Mouse (Mus musculus) hematopoietic multipotent progenitor cell, adult 10-12 weeks (in vitro differentiated cells): ENCODE measurements around the gene Xlr4c. TPM values are rescaled to one million over a fixed set of nuclear protein-coding genes. Genes with fewer than 3 reads are reported as not detected.

Experiments
- polyA plus RNA-seq: library from polyadenylated mRNA; stranded (reverse); fragments of >175 nt; gene quantifications from 2 replicates; pipeline ENCODE4 v1.2.3, GENCODE M21; 2012; ENCODE audit warnings: low replicate concordance

The Xlr4c gene
- polyA plus RNA-seq, result 0.91 and 2.7 TPM in 2 replicates

DNA sequence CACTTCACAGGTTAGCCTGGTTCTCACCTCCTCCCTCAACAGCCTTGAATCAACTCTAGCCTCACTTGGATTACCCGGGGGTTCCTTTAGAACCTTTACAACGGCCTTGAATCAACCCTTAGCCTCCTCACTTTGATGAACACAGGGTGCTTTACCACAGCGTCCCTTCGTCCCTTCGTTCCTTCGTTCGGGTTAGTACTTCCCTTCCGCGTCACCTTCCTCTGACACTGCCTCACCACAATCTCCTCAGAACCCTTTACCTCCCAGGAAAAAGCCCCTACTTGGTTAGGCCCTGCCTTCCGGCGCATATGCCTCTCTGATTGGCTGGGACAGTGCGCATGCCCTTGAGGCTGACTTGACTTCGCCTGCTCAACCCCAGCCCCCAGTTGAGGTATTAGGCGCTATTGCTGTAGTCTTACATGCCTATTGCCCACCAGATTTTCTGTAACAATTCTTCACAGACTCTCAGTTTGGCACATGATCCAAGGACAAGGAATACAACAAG is at the start of gene Xlr4c:
Gene Xlr4c (minus strand): TSS at position 310 of the 505 bp plus-strand sequence.

DNA sequence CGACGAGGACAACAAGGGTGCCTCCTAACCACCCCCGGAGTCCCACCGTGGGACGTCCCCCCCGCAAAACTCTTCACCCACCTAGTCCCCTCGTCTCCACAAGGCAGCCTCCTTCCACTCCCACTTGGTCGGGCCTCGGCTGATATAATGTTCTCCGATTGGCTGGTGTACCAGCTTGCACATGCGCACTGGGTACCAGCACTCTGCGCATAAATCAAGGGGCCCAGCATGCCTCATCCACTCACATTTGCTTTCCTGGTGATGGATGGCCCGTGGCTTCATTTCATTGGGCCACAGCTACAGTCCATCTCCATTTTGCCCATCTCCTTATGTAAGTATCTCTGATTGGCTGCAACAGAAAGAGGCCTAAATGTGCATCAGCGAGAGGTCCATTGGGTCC is 22.3 kb upstream of the Xlr4c start, which contains the start of gene Xlr3c:
Gene Xlr3c (minus strand): TSS at position 121 of the 400 bp plus-strand sequence.

DNA sequence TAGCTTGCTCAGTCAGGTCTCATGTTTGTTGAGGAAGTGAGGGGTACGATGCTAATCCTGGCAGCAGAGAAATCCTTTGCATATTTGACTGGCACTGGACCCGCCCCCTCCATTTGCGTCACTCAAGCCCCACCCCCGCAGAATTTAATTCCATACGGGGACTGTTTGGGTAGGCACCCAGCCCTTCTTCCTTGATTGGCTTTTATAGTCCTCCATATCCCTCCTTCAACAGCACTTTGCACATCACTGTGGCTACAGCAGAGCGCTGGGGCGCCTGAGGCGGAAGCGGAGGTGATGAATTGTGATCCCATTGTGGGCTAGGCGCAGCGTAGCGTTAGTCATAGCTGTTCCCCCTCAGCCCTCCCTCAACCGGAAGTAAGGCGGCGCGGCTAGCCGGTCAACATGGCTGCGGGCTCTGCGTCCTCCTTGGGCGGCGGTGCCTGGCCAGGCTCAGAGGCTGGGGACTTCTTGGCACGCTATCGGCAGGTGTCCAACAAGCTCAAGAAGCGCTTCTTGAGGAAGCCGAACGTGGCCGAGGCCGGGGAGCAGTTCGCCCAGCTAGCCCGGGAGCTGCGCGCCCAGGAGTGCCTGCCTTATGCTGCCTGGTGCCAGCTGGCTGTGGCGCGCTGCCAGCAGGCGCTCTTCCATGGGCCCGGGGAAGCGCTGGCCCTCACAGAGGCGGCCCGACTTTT is 14.9 kb downstream of the Xlr4c start, which contains the start of gene F8a:
Gene F8a (plus strand): TSS at position 378 of the 692 bp plus-strand sequence.

DNA sequence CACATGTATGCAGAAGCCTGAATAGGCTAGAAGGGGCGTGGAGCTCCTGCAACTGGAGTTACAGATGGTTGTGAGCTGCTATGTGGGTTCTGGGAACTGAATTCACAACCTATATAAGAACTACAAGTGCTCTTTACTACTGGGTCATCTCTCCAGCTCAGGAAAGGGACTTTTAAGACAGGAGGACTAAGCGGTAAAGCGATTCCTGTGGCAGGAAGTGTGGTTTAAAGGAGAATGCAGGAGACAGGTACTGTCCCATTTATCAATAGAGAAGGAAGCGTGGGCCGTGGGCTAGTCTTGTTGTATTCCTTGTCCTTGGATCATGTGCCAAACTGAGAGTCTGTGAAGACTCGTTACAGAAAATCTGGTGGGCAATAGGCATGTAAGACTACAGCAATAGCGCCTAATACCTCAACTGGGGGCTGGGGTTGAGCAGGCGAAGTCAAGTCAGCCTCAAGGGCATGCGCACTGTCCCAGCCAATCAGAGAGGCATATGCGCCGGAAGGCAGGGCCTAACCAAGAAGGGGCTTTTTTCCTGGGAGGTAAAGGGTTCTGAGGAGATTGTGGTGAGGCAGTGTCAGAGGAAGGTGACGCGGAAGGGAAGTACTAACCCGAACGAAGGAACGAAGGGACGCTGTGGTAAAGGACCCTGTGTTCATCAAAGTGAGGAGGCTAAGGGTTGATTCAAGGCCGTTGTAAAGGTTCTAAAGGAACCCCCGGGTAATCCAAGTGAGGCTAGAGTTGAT is 28.9 kb downstream of the Xlr4c start, which contains the start of gene Xlr4b:
Gene Xlr4b (plus strand): TSS at position 515 of the 746 bp plus-strand sequence.

DNA sequence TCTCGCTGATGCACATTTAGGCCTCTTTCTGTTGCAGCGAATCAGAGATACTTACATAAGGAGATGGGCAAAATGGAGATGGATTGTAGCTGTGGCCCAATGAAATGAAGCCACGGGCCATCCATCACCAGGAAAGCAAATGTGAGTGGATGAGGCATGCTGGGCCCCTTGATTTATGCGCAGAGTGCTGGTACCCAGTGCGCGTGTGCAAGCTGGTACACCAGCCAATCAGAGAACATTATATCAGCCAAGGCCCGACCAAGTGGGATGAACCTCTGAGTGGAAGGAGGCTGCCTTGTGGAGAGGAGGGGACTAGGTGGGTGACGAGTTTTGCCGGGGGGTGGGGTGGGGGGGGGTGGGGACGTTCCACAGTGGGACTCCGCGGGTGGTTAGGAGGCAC is 51.0 kb downstream of the Xlr4c start, which contains the start of gene Xlr3b:
Gene Xlr3b (plus strand): TSS at position 274 of the 400 bp plus-strand sequence.

Other genes with a start within 250 kb of the Xlr4c start
- gene Pnma5, start 206.0 kb downstream of the Xlr4c start, polyA plus RNA-seq, result not detected in 2 replicates
- not detected in 2 replicates for gene Pnma3, start 178.3 kb downstream of the Xlr4c start, polyA plus RNA-seq
- gene Xlr4a, start 160.7 kb downstream of the Xlr4c start, polyA plus RNA-seq, result 0.46 and 0.94 TPM in 2 replicates
- gene Xlr3a, start 146.0 kb downstream of the Xlr4c start, polyA plus RNA-seq, result not detected in 2 replicates
- gene Gm14685, start 126.1 kb downstream of the Xlr4c start, polyA plus RNA-seq, result 0.04 TPM in 1 of 2 replicates, not detected in the other
- not detected in 2 replicates for gene Xlr5b, start 94.3 kb downstream of the Xlr4c start, polyA plus RNA-seq
- gene DXBay18, start 93.7 kb downstream of the Xlr4c start, polyA plus RNA-seq, result not detected in 2 replicates
- gene Spin2d, start 66.1 kb downstream of the Xlr4c start, polyA plus RNA-seq, result not detected in 2 replicates
- not detected in 2 replicates for gene Xlr3b, start 50.9 kb downstream of the Xlr4c start, polyA plus RNA-seq
- 2.9 and 7.0 TPM in 2 replicates for gene Xlr4b, start 28.8 kb downstream of the Xlr4c start, polyA plus RNA-seq
- 20.1 and 52.4 TPM in 2 replicates for gene F8a, start 14.8 kb downstream of the Xlr4c start, polyA plus RNA-seq
- not detected in 2 replicates for gene Xlr3c, start 22.3 kb upstream of the Xlr4c start, polyA plus RNA-seq
- gene Xlr5a, start 49.8 kb upstream of the Xlr4c start, polyA plus RNA-seq, result not detected in 2 replicates
- gene Xlr5c, start 49.8 kb upstream of the Xlr4c start, polyA plus RNA-seq, result not detected in 2 replicates
- not detected in 2 replicates for gene Gm45015, start 93.7 kb upstream of the Xlr4c start, polyA plus RNA-seq
- 5.2 and 6.1 TPM in 2 replicates for gene Zfp275, start 99.5 kb upstream of the Xlr4c start, polyA plus RNA-seq
- gene Gm18336, start 155.6 kb upstream of the Xlr4c start, polyA plus RNA-seq, result not detected in 2 replicates
- gene Zfp92, start 168.0 kb upstream of the Xlr4c start, polyA plus RNA-seq, result 0.02 TPM in 1 of 2 replicates, not detected in the other
- not detected in 2 replicates for gene Trex2, start 192.2 kb upstream of the Xlr4c start, polyA plus RNA-seq
- 1.4 and 2.4 TPM in 2 replicates for gene Haus7, start 215.9 kb upstream of the Xlr4c start, polyA plus RNA-seq
- 0.34 and 5.0 TPM in 2 replicates for gene Bgn, start 240.5 kb upstream of the Xlr4c start, polyA plus RNA-seq